Mouse (Mus musculus) kidney, adult 8-10 months (tissue): ENCODE measurements at regions not wholly inside any gene's neighbourhood (a gene's known extent, or its start where the extent isn't known, plus 50 kb on each side); places are given as distances from the start of the nearest gene placed in this dataset.

ENCODE experiments used
- DNase-seq, 2 experiments: peaks; one replicate each; pipeline ENCODE4 v3.0.0; 2022

DNA sequence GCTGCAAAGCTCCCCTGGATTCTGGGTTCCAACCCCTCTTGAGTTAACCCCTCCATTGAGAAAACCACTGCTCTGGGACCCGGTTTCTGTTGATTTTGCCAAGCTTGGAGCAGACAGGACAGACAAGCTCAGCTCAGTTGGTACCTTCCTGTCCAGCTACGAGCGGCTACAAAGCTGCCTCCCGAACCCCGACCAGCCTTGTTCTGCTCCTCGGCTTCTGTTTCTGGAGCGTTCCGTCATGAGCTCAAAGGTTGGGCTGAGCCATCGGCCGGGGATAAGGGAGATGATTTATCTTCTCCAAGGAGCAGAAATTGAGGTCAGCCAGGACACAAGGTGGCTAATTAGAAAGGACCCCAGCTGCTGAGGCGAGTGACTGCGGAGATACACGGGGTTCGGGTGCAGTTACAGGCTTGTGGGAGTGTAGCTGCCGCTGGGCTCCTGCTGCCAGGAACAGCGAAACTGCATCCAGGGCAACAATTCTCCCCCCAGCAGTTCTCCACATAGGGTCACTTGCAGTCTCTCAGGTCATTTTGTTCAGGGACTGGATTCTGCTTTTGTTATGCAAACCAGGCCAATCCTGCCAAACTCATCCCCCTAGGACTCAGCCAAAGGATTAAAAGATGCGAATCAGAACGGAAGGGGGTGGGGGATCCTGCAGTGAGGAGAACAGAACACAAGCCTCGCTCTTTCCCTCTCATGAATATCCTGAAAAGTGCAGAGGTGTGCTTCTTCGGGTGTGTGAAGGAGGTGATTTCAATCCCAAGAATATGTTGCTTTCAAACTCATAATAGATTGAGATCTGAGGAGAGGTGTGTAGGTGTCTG, 50.0 kb upstream of the Tmem132d start:
- no peak for DNase-seq
